Mouse (Mus musculus): Measurements from ENCODE around the gene Lin54.

DNA sequence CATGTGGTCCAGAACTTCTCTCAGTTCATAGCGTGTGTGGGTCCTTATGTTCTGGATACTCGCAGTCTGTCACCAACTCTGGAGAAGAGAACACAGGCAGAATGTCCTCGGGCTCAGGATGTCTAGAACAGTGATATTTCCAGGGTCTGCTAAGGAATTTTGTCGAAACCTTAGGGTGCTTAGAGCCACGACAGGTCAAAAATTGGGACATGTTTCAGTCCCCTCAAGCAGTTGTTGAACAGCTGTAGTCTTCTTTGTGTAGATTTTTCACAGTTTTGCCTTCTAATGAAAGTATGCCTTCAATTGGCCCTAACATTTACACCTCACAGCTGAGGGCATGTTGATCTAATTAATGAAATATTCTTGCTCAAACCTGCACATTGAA lies 18.6 kb upstream of the Lin54 start:
- no peak for TF ChIP-seq GATA1 (IDR thresholded peaks at IDR 0.05; ENCODE audit: borderline replicate concordance, low read length)
- no peak for TF ChIP-seq FLI1 (IDR thresholded peaks at IDR 0.05; ENCODE audit: low read length)
